Mouse (Mus musculus) thymus, adult 2 months (tissue): ENCODE data around the gene Olfr1434.

Source experiments
- CTCF ChIP-seq: fragments of 200-500 bp; IDR thresholded peaks from 2 replicates; pipeline ENCODE4 v1.5.1; 2012; ENCODE audit warnings: mild to moderate bottlenecking, control low read depth, low read length, moderate library complexity, borderline replicate concordance; ENCODE audit not compliant: control insufficient read depth, poor library complexity, insufficient read depth; ENCODE audit errors: extremely low read depth
- POLR2A ChIP-seq: fragments of 200-500 bp; IDR thresholded peaks from 2 replicates; pipeline ENCODE4 v1.6.1; 2012; ENCODE audit warnings: mild to moderate bottlenecking, low read length, control low read depth, moderate library complexity; ENCODE audit not compliant: control insufficient read depth, poor library complexity, insufficient read depth; ENCODE audit errors: extremely low read depth

- TF ChIP-seq CTCF (no peak), POLR2A (no peak)
Measured at GRCm38 (mm10) chr19:12325001-12325400, 45.3 kb downstream of the Olfr1434 start, which contains the start of gene Olfr1437.
